Mouse (Mus musculus) skeletal muscle tissue, adult 2 months (tissue): Measurements from ENCODE around the gene Fgf14.
"Not testable (repeated sequence)": the region's sequence is repeated elsewhere in the genome, so short reads cannot be mapped to it uniquely, and the experiment has no call there.

Experiments used
- DNase-seq: peaks from one replicate; pipeline ENCODE4 v3.0.0-alpha.2; 2012; ENCODE audit warnings: low read depth, low spot score

Fgf14 gene

DNA sequence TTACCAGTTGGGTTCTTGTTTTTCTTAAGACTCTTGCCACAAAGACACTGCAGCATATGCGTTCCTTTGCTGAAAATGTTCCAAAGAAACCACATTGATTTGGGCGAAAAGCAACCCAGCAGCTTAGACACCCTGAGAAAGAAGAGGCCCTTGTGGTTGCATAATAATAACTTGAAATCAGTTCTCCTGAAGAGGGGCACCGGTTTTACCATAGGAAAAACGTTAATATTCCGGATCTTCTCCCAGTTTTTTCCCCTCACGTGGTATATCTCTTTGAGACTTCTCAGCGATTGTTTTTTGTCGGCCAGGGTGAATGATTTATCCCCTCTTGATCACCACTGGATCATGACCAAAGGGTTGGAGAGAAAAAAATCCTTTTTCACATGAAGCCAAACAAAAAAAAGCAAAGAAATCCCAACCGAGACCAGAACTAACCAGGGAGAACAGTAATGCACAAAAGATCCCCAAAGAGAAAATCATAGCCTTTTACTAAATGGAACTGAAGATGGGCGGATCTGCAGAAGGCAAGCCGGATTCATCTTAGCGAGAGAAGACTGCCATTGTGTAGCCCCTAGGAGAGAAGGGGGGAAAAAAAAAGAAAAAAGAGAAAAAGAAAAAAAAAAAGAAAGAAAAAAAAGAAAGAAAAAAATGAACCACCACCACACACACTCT lies at the start of gene Fgf14:
Gene Fgf14, minus strand, starts transcription at position 622 of the 672 bp plus-strand sequence.
- no peak for DNase-seq

DNA sequence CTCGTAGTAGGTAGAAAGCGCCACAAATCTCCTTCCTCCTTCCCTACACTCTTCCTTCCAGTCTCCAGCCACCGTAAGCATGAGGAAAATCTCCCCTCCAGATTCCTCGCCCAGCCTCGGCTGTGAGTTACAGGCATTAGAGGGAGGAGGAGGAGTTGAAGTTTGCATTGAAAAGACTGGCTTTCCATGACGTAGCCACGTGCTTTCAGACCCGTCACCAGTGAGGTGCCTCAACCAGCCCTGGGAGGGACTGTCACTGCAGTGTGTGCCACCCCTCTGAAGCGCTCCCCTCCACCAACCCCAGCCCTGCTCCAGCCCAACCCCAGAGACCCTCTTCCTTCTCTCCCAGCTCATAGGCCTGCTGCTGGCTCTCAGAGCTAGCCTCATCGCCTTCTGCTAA lies 452 bp upstream of the Fgf14 start:
- DNase-seq: no peak

DNA sequence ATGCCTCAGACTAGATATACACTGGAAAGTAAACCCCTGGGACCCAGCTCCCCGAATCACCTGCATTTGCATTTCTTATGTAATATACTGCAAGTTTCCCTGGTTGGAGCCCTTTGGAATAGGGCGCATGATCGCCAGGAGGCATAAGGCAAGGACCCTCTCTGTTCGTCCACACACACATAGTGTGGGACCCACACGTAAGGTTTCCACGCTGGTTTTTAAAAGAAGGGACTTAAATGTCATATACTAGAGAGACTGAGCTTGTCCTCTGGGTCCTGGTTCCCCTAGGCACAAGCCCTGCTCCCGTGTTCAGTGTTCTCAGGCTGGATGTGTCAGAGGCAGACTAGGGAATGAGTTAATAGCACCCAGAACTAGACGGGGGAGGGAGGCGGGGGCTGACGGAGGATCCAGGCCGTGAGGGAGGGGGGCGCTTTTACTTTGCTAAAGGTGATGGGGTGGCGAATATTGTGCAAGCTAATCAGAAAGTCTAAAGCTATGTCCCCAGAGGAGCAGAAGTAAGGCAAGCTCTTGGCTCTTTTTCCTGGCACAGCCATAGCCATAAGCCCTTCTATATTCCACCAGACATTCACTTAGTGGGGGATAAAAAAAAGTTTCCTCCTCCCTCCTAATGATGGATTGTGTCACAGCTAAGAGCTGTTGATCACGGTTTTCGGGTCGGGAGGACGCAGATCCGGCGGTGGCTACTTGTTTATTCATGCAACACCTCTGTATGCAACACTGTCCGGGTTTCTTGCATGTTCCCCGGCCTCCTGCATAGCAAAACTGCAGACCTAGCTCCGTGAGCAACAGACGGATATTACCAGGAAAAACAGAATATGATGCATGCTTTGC lies 1.0 kb downstream of the Fgf14 start:
- no peak for DNase-seq

DNA sequence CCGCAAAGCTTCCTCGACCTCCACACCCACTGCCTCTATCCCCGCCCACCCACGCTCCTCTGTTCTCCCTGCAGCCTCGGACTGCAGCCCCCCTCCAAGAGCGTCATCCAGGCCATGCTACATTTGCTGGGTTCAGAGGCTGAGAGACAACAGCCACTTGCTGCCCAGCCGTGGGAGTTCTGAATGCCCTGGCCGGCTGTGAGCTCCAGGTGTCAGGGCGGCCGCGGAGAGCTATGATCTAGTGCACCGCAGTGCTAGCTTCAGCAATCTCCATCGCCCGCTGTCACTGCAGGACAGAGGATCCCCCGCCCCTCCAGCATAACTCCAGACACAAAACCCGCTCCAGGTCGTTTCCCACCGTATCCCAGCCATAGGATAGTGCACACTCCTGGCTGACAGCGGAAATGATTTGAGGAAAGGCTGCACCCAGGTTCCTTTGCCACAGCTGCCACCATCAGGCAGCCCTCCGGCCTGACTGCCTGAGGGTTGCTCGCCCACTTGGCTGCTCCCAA lies 1.7 kb downstream of the Fgf14 start:
- DNase-seq: no peak

DNA sequence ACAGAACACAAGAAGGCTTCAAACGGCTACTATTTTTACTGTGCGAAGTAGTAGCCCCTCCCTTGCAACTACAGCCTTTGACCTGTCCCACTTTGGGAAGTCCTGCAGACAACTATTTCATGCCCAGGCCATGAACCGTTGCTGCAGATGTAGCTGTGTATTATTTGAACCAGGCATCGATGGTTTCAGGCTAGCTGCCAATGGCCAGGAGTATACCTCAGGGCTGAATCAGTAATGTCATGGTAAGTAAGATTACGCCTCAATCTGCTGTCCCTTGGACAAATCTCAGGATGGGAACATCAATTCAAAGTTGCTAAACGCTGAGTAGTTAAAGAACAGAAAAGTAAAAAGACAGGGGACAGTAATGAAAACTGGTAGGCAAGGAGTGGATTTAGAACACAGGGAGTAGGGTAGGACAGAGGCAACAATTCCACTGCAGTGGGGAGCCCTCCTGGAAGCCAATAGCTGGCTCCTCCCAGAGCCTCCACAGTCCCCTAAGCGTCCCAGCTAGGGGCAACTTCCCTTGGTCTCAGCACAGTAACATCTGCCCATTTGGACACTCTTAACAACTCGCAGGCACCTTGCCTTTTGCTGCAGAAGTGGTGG lies 2.3 kb downstream of the Fgf14 start:
- DNase-seq: no peak

DNA sequence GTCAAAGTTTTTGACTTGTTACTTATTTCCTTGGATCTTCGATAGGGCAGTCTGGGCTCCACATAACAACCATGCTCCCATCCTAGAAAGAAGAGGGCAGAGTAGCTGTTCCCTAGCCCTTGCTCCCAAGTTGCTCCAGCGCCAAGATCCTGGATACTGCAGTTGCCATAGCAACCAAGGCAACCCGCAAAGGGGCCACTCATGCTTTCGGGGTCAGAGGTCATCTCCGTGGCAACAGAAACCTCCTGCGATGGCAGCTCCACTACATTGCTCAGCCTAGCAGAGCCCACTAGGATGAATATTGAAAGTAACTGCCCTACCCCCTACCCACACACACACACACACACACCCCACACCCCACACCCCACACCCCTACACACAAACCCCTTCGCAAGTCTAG lies 7.2 kb downstream of the Fgf14 start:
- DNase-seq: no peak

DNA sequence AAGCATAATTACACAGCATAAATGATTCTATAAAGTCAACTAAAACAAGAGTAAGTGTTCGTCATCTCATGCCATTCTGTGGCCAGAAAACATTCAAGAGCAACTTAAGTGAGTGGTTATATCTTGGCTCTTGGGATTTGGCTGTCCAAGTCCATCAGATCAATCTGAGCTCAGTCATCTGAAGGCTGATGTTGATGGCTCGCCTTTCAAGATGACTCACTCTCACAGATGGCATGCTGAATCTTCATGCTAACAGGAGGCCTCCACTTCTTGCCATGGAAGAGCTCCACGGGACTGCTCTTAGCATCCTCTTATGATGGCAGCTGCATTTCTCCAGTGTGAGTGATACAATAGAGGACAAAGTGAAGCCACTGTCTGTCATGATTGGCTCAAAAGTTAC lies 34.1 kb downstream of the Fgf14 start:
- DNase-seq: no peak

DNA sequence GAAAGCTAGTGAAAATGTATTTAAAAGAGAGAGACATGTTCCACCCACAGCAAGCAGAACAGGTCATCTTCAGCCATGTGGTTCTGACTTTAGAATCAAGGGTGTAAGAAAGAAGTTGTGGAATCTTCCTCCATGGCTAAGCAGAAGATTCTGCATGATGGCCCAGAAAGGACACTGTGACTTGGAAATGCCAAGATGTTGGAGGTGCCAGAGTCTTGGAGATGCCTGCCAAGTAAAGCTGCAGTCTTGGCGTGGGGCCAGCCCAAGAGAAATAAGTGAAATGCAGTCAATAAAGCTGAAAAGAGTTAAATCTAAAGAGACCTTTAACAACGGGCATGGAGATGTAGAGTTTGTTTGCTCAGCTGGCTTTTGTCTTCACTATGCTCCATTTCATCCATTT lies 42.0 kb downstream of the Fgf14 start:
- no peak for DNase-seq

DNA sequence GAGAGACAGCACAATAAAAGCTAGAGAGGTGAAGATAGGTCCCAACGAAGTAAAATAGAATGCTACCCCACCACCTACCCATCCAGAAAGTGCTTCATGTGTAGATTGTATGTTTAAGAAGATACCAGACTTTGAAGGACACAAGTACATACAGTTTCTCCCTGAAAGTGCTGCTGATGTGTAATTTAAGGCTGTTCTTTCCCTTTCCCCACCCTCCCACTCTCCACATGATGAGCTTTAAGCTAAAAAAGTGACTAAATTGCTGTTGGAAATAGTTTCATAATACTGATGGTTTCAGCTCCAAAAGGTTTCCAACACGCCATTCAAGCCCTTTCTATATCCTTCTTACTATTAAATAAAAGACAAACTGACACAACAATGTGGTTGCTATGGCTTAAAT lies 63.5 kb downstream of the Fgf14 start:
- DNase-seq: no peak

DNA sequence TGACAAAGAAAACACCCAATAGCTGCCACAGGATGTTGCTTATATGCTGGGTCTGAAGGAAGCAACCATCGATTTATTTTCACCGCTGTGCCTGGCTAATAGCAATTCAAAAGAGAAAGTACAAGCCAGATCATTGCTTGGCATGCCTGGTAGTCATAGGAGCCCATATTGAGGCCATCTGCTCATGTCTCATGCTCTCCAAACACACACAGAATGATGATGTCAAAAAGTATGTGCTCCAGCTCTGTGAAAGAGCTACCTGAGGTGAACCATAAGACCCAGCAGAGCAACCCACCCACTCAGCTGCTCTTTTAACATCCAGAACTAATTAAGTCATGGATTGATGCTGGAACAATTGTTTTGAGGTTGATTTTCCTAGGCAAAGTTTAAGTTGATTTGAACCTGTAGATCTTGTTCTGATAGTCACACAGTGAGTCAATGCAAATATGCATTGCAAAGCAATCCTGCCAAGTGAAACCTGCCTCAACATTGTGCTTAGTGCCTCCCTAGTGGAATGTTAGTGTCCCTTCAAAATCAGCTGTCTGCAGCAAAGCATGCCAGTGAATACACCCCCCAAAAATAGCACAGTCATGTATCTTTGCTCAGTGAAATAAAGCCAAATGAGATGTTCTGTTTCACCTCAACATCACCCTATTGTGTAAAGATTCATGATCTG lies 70.8 kb downstream of the Fgf14 start:
- DNase-seq: no peak

DNA sequence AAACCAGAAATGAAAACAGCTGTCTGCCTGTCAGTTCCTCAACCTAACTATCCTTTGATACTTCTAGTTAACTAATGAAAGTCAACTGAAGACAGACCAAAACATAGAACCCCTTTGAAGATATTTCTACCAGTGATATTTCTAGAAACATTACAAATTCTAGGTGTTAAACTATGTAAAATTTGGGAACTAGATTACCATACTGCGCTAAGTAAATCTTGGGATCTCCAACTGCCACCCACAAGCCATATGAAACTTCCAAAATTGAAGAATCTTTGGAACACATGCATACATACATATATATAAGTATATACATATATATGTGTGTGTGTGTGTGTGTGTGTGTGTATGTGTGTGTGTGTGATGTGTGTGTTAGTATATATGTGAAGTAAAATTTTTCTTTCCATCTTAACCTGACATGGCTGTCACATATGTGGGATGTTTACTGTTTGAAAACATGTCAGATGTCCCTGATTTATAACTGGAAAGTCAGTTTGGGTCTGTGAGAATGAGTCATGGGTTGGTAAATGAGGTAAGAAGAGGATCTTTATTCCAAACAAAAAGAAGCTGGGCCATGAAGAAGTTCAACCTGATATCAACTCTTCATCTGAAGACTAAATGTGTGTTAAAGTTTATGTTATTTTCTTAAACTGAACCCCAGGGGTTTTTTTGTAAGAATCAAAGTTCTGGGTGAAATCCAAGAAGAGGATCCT lies 71.7 kb downstream of the Fgf14 start:
- no peak for DNase-seq

DNA sequence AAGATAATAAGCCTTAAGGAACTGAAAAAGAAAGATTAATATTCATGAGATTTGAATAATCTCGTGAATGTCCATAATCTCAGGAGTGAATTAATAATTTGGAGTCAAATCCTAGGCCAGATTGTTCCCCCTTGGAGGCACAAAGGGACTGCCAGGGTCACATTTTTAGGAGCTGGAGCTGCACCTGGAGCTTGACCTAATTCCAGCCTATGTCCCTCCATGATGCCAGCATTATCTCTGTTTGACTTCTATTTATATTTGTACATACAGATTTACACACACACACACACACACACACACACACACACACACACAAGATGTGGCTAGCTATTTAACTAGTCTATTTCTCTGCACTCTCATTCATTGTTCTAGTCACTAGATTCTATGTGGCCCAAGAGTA lies 100.4 kb downstream of the Fgf14 start:
- no peak for DNase-seq

DNA sequence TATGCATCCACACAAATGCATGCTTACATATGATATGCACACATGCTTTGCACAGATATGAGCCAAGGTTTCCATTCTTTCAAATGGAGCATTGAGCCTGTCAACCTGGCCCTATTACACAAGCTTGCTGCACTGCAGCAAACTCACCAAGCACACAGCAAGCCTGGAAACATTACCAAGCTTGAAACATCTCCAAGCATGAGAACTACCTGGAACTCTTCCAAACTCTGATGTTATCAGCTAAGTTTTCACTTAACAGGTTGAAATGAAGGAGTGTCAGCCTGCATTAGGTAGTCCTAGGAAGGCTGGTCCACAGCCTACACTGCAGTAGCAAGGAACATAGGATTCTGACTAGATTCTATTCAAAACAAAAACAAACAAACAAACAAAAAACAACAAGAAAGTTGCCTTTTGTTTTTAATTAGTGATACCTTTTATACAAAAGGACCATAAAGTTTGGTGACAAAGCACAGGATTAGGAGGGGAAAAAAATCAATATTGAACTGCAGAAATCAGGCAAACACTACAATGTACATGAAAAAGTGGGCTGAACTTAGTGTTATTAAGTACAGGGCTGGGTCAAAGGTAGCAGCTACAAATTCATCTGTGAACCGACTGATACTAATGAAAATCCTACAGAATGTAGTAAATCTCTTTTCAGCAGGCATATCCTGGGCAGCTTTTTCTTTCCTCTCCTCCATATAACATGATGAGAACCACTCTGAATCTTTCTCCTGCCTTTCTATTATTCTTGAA lies 101.6 kb downstream of the Fgf14 start:
- DNase-seq: no peak

DNA sequence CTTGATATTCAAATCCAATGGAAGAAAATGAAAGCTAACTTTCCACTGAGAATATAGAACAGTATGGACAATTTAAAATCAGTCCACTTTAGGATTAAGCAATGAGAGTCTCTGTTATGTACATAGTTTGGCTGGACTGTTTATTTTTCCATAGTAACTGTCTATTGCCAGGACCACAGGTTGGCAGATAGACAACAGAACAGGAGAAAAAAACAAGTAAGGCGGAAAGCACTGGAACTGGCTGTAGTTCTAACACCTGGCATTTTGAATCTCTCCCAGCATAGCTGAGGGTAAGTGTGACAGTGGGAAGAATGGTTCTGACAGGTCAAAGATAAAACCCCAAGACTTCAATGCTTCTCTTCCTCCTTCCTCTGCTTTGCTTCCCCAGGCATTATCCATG lies 110.5 kb downstream of the Fgf14 start:
- no peak for DNase-seq

DNA sequence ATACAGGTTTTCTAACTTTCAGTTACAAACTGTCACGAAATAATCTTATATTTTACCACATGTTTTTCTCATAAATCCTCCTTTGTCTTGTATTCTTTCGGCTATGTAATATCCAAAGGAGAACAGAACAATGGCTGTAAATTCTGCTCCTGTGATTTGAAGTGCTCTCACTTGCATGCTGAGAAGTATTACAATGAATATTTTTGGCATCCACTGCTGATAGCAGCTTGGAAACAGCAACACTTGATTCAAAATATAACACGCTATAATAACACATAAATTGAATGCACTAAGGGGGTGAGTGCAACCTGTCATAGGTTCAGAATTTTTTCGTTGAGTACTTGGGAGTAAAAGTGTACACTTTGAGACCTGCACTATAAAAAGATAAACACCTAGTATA lies 115.4 kb downstream of the Fgf14 start:
- DNase-seq: no peak

DNA sequence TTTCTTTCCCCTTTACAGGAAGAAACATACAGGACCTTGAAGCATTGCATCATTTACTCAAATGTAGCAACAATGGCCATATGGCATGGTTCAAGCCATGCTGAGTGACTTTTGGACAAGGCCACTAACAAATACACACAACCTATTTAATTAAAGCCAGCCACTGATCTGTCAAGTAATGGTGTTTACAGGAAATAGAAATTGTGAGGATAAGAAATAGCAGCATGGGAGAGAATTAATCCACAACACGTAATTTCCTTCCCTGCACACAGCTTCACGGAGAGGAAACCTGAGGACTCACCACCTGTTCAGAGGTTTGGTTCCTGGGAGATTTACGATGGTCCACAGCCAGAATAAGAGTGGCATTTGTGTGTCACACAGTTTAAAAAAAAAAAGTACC lies 140.8 kb downstream of the Fgf14 start:
- DNase-seq: no peak

DNA sequence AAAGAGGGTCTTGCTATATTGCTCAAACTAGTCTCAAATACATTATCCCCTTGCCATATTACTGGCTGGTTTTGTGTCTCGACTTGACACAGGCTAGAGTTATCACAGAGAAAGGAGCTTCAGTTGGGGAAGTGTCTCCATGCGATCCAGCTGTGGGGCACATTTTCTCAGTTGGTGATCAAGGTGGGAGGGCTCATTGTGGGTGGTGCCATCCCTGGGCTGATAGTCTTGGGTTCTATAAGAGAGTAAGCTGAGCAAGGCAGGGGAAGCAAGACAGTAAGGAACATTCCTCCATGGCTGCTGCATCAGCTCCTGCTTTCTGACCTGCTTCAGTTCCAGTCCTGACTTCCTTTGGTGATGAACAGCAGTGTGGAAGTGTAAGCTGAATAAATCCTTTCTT lies 141.6 kb downstream of the Fgf14 start:
- not testable (repeated sequence) for DNase-seq

DNA sequence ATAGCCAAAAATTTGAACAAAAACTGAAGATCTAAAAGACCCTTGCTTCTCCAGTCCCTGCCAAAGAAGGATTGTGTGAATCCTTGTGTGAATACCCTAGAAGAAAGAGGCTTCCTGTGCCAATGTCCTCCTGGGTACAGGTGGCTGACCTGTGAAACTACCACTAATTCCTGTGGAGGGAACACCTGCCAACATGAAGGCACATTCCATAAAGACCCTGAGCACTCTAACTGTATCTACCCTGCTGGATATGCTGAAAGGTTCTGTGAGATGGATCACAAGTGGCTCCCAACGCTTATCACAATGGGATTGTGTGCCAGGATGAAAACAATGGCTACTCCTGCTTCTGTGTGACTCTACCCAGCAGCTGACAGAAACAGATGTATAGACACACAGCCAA lies 144.9 kb downstream of the Fgf14 start:
- DNase-seq: no peak

DNA sequence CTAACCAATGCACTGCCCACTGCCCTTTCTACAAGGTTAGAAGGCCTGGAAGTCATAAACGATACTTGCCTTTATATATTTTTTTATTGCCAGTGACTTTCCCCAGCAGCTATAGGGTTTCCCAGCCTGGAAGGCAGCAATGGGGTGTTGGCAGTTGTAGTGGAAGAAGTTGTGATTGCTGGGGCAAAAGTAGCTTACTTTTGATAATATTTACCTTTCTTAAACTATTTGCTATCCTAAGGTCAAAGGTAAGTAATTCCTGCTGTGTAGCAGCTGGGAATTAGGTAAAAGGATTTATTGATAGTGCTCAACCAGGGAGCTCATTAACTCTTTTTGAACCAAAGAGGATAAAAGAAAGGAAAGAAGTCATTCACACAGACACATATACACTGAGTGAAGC lies 164.9 kb downstream of the Fgf14 start:
- DNase-seq: no peak

DNA sequence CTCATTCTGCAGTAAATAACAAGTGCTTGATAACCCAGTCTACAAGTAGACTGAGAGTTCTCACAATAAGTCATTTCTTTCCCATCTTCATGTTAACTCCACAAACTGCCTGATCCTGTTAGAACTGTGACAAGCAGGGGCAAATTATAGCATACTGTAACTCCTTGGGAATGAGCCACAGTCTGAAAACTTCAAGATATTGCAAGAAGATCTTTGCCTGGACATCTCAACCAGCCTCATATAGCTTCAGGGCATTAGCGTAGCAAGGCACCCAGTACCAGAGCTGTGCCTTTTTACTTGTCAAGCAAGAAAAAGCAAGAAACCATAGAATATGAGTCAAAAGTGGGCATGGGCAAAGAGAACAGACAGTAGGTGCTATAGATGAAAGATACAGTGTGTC lies 188.0 kb downstream of the Fgf14 start:
- no peak for DNase-seq

DNA sequence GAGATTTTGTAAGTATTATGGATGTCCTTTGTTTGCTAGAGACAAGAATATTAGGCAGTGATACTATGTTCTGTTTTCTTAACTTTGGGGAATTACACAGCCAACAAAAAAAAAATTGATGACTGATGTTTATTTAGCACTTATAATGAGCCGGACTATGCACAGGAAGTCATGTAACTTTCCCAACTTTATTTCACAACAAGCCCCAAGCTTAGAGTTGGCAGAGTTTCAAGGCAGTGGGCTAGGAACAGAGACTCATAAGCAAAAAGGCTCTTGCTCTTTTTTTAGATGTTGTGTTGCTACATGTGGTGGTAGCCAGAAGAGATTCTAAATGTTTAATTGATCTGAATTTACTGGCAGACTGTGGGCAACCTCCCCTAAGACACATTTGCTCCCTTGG lies 191.7 kb downstream of the Fgf14 start:
- DNase-seq: no peak
